Mouse (Mus musculus) spleen, adult 2 months (tissue): ENCODE results near the gene Mapk7.

Experiments used
- CTCF ChIP-seq: fragments of 200-500 bp; IDR thresholded peaks from 2 replicates; pipeline ENCODE4 v1.5.1; 2011; ENCODE audit warnings: mild to moderate bottlenecking, inconsistent platforms; ENCODE audit not compliant: insufficient read depth, insufficient read length, insufficient replicate concordance; ENCODE audit errors: extremely low read depth
- POLR2A ChIP-seq: fragments of 200-500 bp; IDR thresholded peaks from 2 replicates; pipeline ENCODE4 v1.6.1; 2011; ENCODE audit warnings: low read depth, low read length, inconsistent platforms

DNA sequence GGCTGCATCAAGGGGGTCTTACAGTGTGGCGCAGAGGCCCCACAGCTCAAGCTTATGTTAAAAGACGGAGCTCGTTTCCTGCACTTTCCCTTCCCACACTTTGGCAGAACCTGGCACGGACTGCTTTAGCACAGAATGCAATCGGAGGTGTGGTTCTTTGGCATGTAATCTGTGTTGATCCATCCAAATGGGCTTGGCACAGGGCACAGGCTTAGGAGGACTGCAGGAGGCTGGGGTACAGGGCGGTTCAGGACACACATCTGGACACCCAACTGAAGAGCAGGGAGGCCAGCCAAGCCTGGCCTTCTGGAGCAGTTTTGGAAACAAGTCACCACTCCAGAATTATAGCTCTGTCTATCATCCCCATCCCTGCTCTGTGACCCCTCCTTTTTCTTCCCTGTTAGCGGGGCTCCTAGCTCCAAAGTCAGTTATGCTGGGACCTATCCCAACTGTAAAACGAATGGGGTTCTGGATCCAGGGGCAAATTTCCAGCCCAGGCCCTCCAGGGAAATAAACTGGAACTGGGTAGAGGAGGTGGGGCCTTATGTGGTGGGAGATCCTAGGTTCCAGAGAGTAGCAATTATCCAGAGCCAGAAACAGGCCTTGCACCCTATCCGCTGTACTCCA is 45.5 kb downstream of the Mapk7 start:
- TF ChIP-seq CTCF (no peak), POLR2A (no peak)
